Comparison of ENCODE assay signal across 10 mouse cellular contexts in genomic region chr5:120143941-120144340, GRCm38 (mm10). TPM values are rescaled to one million over a fixed set of nuclear protein-coding genes. Genes with fewer than 3 reads are reported as not detected.
DNase-seq lines count a peak whose midpoint lies in the region; ATAC-seq and TF ChIP-seq lines count a peak whose summit lies in the region.
"Had no signal": no experiment of that assay in that cellular context is flagged by ENCODE, and none has a peak within 500 bp of the region (broad histone marks: within the 10 kb centered on the region; RNA-seq: fewer than 3 reads in every experiment).

No protein-coding gene starts in this region.

- WGBS in midbrain, embryonic 11.5 days, result 56% methylated on average over 7 of the region's 7 CpGs
- WGBS in midbrain, embryonic 16.5 days, result 57% methylated on average over 7 of the region's 7 CpGs
- 58% methylated on average over 7 of the region's 7 CpGs for WGBS in embryonic facial prominence, embryonic 10.5 days
- 65% methylated on average over 7 of the region's 7 CpGs for WGBS in stomach, postnatal 0 days

- H3K9ac ChIP-seq in midbrain, embryonic 11.5 days (ENCODE audit: low read length), result no peak overlapping the region
- H3K9ac ChIP-seq in midbrain, embryonic 16.5 days (ENCODE audit: low read depth, low read length), result no peak overlapping the region
- H3K9ac ChIP-seq in stomach, postnatal 0 days (ENCODE audit: low read length), result no peak overlapping the region

- H3K4me2 ChIP-seq in midbrain, embryonic 11.5 days, result no peak overlapping the region
- H3K4me2 ChIP-seq in midbrain, embryonic 16.5 days (ENCODE audit: low read length), result no peak overlapping the region
- H3K4me2 ChIP-seq in stomach, postnatal 0 days (replicated peaks; ENCODE audit: low read depth), result no peak overlapping the region

- TF ChIP-seq CTCF in gastrocnemius, adult 2 months (IDR thresholded peaks at IDR 0.05), result peak; percentile 70
- TF ChIP-seq CTCF in stomach, postnatal 0 days (IDR thresholded peaks at IDR 0.05; ENCODE audit: low read depth), result peak; percentile 66

- TF ChIP-seq EP300 in stomach, postnatal 0 days (optimal IDR thresholded peaks at IDR 0.05), result no peak

- ATAC-seq in midbrain, embryonic 11.5 days (ENCODE audit: low FRiP score), result no peak
- ATAC-seq in midbrain, embryonic 16.5 days, result no peak
- no peak for ATAC-seq in stomach, postnatal 0 days (ENCODE audit: low FRiP score, low TSS enrichment)

- intact Hi-C loops in gastrocnemius, adult 2 months (cut with DNase I), result no loop called here

- H3K9me3 ChIP-seq in midbrain, embryonic 11.5 days (ENCODE audit: control insufficient read depth, low read length), result no peaks in the 10 kb centered on the region
- no peaks in the 10 kb centered on the region for H3K9me3 ChIP-seq in midbrain, embryonic 16.5 days (replicated peaks; ENCODE audit: control insufficient read depth, low read length, poor library complexity, severe bottlenecking)
- H3K9me3 ChIP-seq in embryonic facial prominence, embryonic 10.5 days, result no peaks in the 10 kb centered on the region
- no peaks in the 10 kb centered on the region for H3K9me3 ChIP-seq in stomach, postnatal 0 days (ENCODE audit: control insufficient read depth, low read length)

- peaks cover 58% of the 10 kb centered on the region for H3K27me3 ChIP-seq in midbrain, embryonic 11.5 days (ENCODE audit: control insufficient read depth, insufficient read depth, low read length)
- peaks cover 4% of the 10 kb centered on the region; the same call in 1 of the 2 replicates for H3K27me3 ChIP-seq in midbrain, embryonic 16.5 days (ENCODE audit: control insufficient read depth, insufficient read depth, low read depth, low read length)
- no peaks in the 10 kb centered on the region for H3K27me3 ChIP-seq in embryonic facial prominence, embryonic 10.5 days (replicated peaks; ENCODE audit: low read depth, poor library complexity, severe bottlenecking)
- no peaks in the 10 kb centered on the region for H3K27me3 ChIP-seq in stomach, postnatal 0 days (ENCODE audit: control insufficient read depth, insufficient read depth, low read length)

- DNase-seq in gastrocnemius, adult 2 months, result peak; percentile 57
- DNase-seq in gastrocnemius, adult 18-20 months (ENCODE audit: low spot score), result no peak
- DNase-seq in midbrain, embryonic 11.5 days (ENCODE audit: low spot score, missing footprints), result peak; percentile 88
- DNase-seq in embryonic facial prominence, embryonic 10.5 days (ENCODE audit: low spot score), result peak; percentile 50
- DNase-seq in stomach, postnatal 0 days (ENCODE audit: low spot score), result peak; percentile 39
- no peak for DNase-seq in urinary bladder, postnatal 10 days (ENCODE audit: low spot score)
- DNase-seq in yolk sac, embryonic 10.5 days (ENCODE audit: low spot score), result no peak
- DNase-seq: kidney, postnatal 25 days had no signal

- H3K4me3 ChIP-seq in gastrocnemius, adult 2 months, result no peak overlapping the region
- no peak overlapping the region for H3K4me3 ChIP-seq in midbrain, embryonic 11.5 days (ENCODE audit: low read depth, low read length)
- no peak overlapping the region for H3K4me3 ChIP-seq in midbrain, embryonic 16.5 days (ENCODE audit: low read depth, low read length)
- no peak overlapping the region for H3K4me3 ChIP-seq in embryonic facial prominence, embryonic 10.5 days
- H3K4me3 ChIP-seq in stomach, postnatal 0 days (ENCODE audit: low read depth, low read length), result no peak overlapping the region
- H3K4me3 ChIP-seq: erythroblast, embryonic 14.5 days had no signal

- peaks cover 14% of the 10 kb centered on the region for H3K4me1 ChIP-seq in midbrain, embryonic 11.5 days (ENCODE audit: control insufficient read depth, insufficient read depth, low read length)
- H3K4me1 ChIP-seq in midbrain, embryonic 16.5 days (ENCODE audit: control insufficient read depth, insufficient read depth, low read length), result peaks cover 15% of the 10 kb centered on the region
- H3K4me1 ChIP-seq in embryonic facial prominence, embryonic 10.5 days, result peaks cover 26% of the 10 kb centered on the region
- no peaks in the 10 kb centered on the region for H3K4me1 ChIP-seq in stomach, postnatal 0 days (replicated peaks; ENCODE audit: control insufficient read depth, insufficient read depth)

- H3K27ac ChIP-seq in gastrocnemius, adult 2 months, result no peak overlapping the region
- no peak overlapping the region for H3K27ac ChIP-seq in midbrain, embryonic 11.5 days (ENCODE audit: low read depth, low read length)
- no peak overlapping the region for H3K27ac ChIP-seq in midbrain, embryonic 16.5 days (ENCODE audit: low read length)
- H3K27ac ChIP-seq in embryonic facial prominence, embryonic 10.5 days (replicated peaks), result no peak overlapping the region
- no peak overlapping the region for H3K27ac ChIP-seq in stomach, postnatal 0 days (replicated peaks)

- H3K36me3 ChIP-seq in midbrain, embryonic 11.5 days (ENCODE audit: control insufficient read depth, insufficient read depth, low read length), result no peaks in the 10 kb centered on the region
- H3K36me3 ChIP-seq in midbrain, embryonic 16.5 days (ENCODE audit: control insufficient read depth, insufficient read depth, low read length), result no peaks in the 10 kb centered on the region; the same call in 1 of the 2 replicates
- peaks cover 67% of the 10 kb centered on the region for H3K36me3 ChIP-seq in embryonic facial prominence, embryonic 10.5 days (replicated peaks)
- peaks cover 7% of the 10 kb centered on the region for H3K36me3 ChIP-seq in stomach, postnatal 0 days (ENCODE audit: control insufficient read depth, insufficient read depth, low read length)

RNA-seq across cellular contexts. Expression of gene Rbm19, which starts 27.7 kb away (rescaled TPM):
- 10 to 100 TPM; 18.8 to 20.5 TPM for total RNA-seq in gastrocnemius, adult 2 months (2021)
- 10 to 100 TPM; 15.2 to 20.1 TPM for total RNA-seq in gastrocnemius, adult 18-20 months (2021)
- polyA plus RNA-seq in midbrain, embryonic 11.5 days (2014; fragmentation: Nextera tagmentation; extraction: Ambion mirVana), result 23.0 and 24.5 TPM in 2 replicates
- 18.7 and 19.3 TPM in 2 replicates for polyA plus RNA-seq in midbrain, embryonic 16.5 days (2015; fragmentation: Nextera tagmentation; extraction: Ambion mirVana)
- polyA plus RNA-seq in embryonic facial prominence, embryonic 10.5 days (2016; fragmentation: Nextera tagmentation; extraction: Ambion mirVana), result 37.5 and 38.5 TPM in 2 replicates
- 9.4 and 10.8 TPM in 2 replicates for polyA plus RNA-seq in stomach, postnatal 0 days (2015; fragmentation: Nextera tagmentation; extraction: Ambion mirVana)

Comparison
In these comparisons a context has a peak if more than half of its experiments do, and no peak if none do; other contexts are left out.
1. DNase-seq: peak in gastrocnemius, adult 2 months (single experiment), midbrain, embryonic 11.5 days (single experiment), embryonic facial prominence, embryonic 10.5 days (single experiment) and stomach, postnatal 0 days (single experiment); none in gastrocnemius, adult 18-20 months (single experiment), urinary bladder, postnatal 10 days (single experiment) and yolk sac, embryonic 10.5 days (single experiment).